ENCODE assay signal across 9 mouse cellular contexts in genomic region chr1:165700376-165700815, GRCm38 (mm10). TPM values are rescaled to one million over a fixed set of nuclear protein-coding genes. Genes with fewer than 3 reads are reported as not detected.
DNase-seq lines count a peak whose midpoint lies in the region; ATAC-seq and TF ChIP-seq lines count a peak whose summit lies in the region.
"Had no signal": no experiment of that assay in that cellular context is flagged by ENCODE, and none has a peak within 500 bp of the region (broad histone marks: within the 10 kb centered on the region; RNA-seq: fewer than 3 reads in every experiment).

No protein-coding gene starts in this region.

- no peak overlapping the region for H3K4me3 ChIP-seq in kidney, embryonic 16.5 days (ENCODE audit: low read length)
- H3K4me3 ChIP-seq in stomach, postnatal 0 days (ENCODE audit: low read depth, low read length) = no peak overlapping the region

- H3K9ac ChIP-seq in kidney, embryonic 16.5 days (replicated peaks; ENCODE audit: low read length) = no peak overlapping the region
- no peak overlapping the region for H3K9ac ChIP-seq in stomach, postnatal 0 days (ENCODE audit: low read length)

- H3K36me3 ChIP-seq in kidney, embryonic 16.5 days (ENCODE audit: insufficient read depth, low read length) = no peaks in the 10 kb centered on the region
- no peaks in the 10 kb centered on the region for H3K36me3 ChIP-seq in stomach, postnatal 0 days (ENCODE audit: control insufficient read depth, insufficient read depth, low read length)

- no peak overlapping the region for H3K4me2 ChIP-seq in kidney, embryonic 16.5 days (replicated peaks; ENCODE audit: low read depth, low read length)
- no peak overlapping the region; the same call in 1 of the 2 replicates for H3K4me2 ChIP-seq in stomach, postnatal 0 days (replicated peaks; ENCODE audit: low read depth)

- 28% methylated on average over 7 of the region's 7 CpGs for WGBS in kidney, embryonic 16.5 days
- 25% methylated on average over 7 of the region's 7 CpGs for WGBS in stomach, postnatal 0 days

- H3K27ac ChIP-seq in kidney, embryonic 16.5 days (ENCODE audit: low read length) = peak overlapping the region; percentile 30; the same call in 1 of the 2 replicates
- H3K27ac ChIP-seq in stomach, postnatal 0 days (replicated peaks) = peak overlapping the region; percentile 13; the same call in 1 of the 2 replicates

- no peaks in the 10 kb centered on the region for H3K27me3 ChIP-seq in kidney, embryonic 16.5 days (ENCODE audit: insufficient read depth, low read length)
- H3K27me3 ChIP-seq in stomach, postnatal 0 days (ENCODE audit: control insufficient read depth, insufficient read depth, low read length) = no peaks in the 10 kb centered on the region

- no peak for TF ChIP-seq CTCF in stomach, postnatal 0 days (IDR thresholded peaks at IDR 0.05; ENCODE audit: low read depth)

- no peak for TF ChIP-seq EP300 in stomach, postnatal 0 days (optimal IDR thresholded peaks at IDR 0.05)

- ATAC-seq in kidney, embryonic 16.5 days (ENCODE audit: low FRiP score, low TSS enrichment) = no peak
- peak; percentile 65 for ATAC-seq in inflammation-experienced regulatory T-cells, adult 6 months
- ATAC-seq in stomach, postnatal 0 days (ENCODE audit: low FRiP score, low TSS enrichment) = peak; percentile 12; the same call in 1 of the 2 replicates

- peaks cover 70% of the 10 kb centered on the region for H3K4me1 ChIP-seq in kidney, embryonic 16.5 days (ENCODE audit: insufficient read depth, low read length)
- peaks cover 11% of the 10 kb centered on the region for H3K4me1 ChIP-seq in stomach, postnatal 0 days (replicated peaks; ENCODE audit: control insufficient read depth, insufficient read depth)

- DNase-seq in kidney, adult 11 months = no peak
- DNase-seq in adrenal gland, postnatal 14 days = peak; percentile 80
- no peak for DNase-seq in stomach, postnatal 0 days (ENCODE audit: low spot score)
- no peak for DNase-seq in urinary bladder, postnatal 4 days (ENCODE audit: low spot score in 2 of 2)
- DNase-seq in urinary bladder, postnatal 36 days (ENCODE audit: low spot score in 2 of 2) = no peak
- DNase-seq in frontal cortex, adult 2 months (ENCODE audit: extremely low spot score in 1 of 2, low spot score in 1 of 2) = no peak
- DNase-seq: cerebellum, postnatal 36 days had no signal

- no peaks in the 10 kb centered on the region for H3K9me3 ChIP-seq in kidney, embryonic 16.5 days (ENCODE audit: low read length)
- no peaks in the 10 kb centered on the region for H3K9me3 ChIP-seq in stomach, postnatal 0 days (ENCODE audit: control insufficient read depth, low read length)

RNA-seq across cellular contexts. Expression of gene Rcsd1, which starts 9.2 kb away (rescaled TPM):
- polyA plus RNA-seq in kidney, embryonic 16.5 days (2015; fragmentation: Nextera tagmentation; extraction: Ambion mirVana) = 54.9 and 61.4 TPM in 2 replicates
- total RNA-seq in adrenal gland, postnatal 14 days (2021) = 22.1 and 35.0 TPM in 2 replicates
- polyA plus RNA-seq in inflammation-experienced regulatory T-cells, adult 6 months (2017; shearing (Covaris generic)) = 100 to 1,000 TPM in 2 of 3 experiments, 10 to 100 TPM in 1; 84.1 to 109 (median 101) TPM
- polyA plus RNA-seq in stomach, postnatal 0 days (2015; fragmentation: Nextera tagmentation; extraction: Ambion mirVana) = 16.1 TPM in 2 replicates
- 6.2 and 6.8 TPM in 2 replicates for polyA plus RNA-seq in frontal cortex, adult 2 months (2012; rRNA removed)
